Mouse (Mus musculus) ES-Bruce4 (cell line): ENCODE results near the gene Mst1. TPM values are rescaled to one million over a fixed set of nuclear protein-coding genes. Genes with fewer than 3 reads are reported as not detected.

ENCODE experiments used
- H3K27ac ChIP-seq: 2 replicates; pipeline ENCODE4 v1.5.1; 2012; ENCODE audit warnings: low read length, inconsistent platforms; ENCODE audit not compliant: insufficient read depth
- H3K27me3 ChIP-seq: 2 replicates; pipeline ENCODE4 v1.6.1; 2012; ENCODE audit warnings: mild to moderate bottlenecking, low read length, inconsistent platforms; ENCODE audit not compliant: control insufficient read depth, poor library complexity, insufficient read depth, severe bottlenecking
- H3K36me3 ChIP-seq: 2 replicates; pipeline ENCODE4 v1.6.1; 2012; ENCODE audit warnings: inconsistent platforms, mild to moderate bottlenecking, low read length, moderate library complexity; ENCODE audit not compliant: control insufficient read depth, poor library complexity, insufficient read depth, severe bottlenecking
- H3K4me1 ChIP-seq: one replicate; pipeline ENCODE4 v1.8.1; 2011; ENCODE audit warnings: low read length; ENCODE audit not compliant: control insufficient read depth, insufficient read depth
- H3K4me3 ChIP-seq: 2 replicates; pipeline ENCODE4 v1.5.1; 2011; ENCODE audit warnings: low read depth, mild to moderate bottlenecking, low read length
- H3K9ac ChIP-seq: 2 replicates; pipeline ENCODE4 v1.6.1; 2012; ENCODE audit warnings: low read depth, mild to moderate bottlenecking, inconsistent platforms; ENCODE audit not compliant: poor library complexity, severe bottlenecking
- H3K9me3 ChIP-seq: replicated peaks from 2 replicates; pipeline ENCODE4 v1.6.1; 2012; ENCODE audit warnings: mild to moderate bottlenecking, low read length, inconsistent platforms; ENCODE audit not compliant: control insufficient read depth, poor library complexity, insufficient read depth, severe bottlenecking
- CTCF ChIP-seq: IDR thresholded peaks from one replicate; pipeline ENCODE4 v1.8.1; 2011; ENCODE audit warnings: low read depth, low read length
- EP300 ChIP-seq: IDR thresholded peaks from 2 replicates; pipeline ENCODE4 v1.6.1; 2011; ENCODE audit warnings: low read depth, low read length; ENCODE audit not compliant: insufficient read depth
- POLR2A ChIP-seq: IDR thresholded peaks from one replicate; pipeline ENCODE4 v1.8.1; 2011; ENCODE audit warnings: low read length; ENCODE audit not compliant: insufficient read depth
- polyA plus RNA-seq: library from polyadenylated mRNA; stranded (reverse); fragments of >200 nt; gene quantifications from 2 replicates; pipeline ENCODE4 v1.2.4, GENCODE M21; 2011; ENCODE audit warnings: low read depth; ENCODE audit not compliant: missing spikeins, insufficient read depth, insufficient read length

The Mst1 gene
- polyA plus RNA-seq, 1 experiment = 1.2 TPM

DNA sequence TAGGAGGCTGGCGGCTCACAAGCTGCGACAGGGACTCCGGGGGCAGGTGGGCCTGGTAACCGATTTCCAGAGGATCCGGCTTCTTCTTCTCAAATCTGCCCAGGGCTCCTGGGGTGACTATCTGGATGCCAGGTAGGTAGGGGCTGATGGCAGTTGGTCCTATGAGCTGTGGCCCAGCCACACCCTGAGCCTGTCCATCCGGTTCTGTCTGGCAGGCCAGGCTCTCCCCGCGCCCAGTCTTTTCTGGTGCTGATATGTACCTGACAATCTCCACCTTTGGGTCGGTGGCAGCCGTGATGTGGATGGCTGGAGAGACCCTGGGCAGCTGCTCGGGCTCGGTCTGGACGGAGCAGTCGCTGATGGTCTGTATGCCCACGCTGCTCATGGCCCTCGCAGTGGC lies 29.9 kb downstream of the Mst1 start:
- Histone ChIP-seq H3K4me3 (peak overlapping the region; percentile 35), H3K27me3 (no peaks in the 10 kb centered on the region), H3K9ac (no peak overlapping the region), H3K9me3 (no peaks in the 10 kb centered on the region), H3K4me1 (no peaks in the 10 kb centered on the region), H3K36me3 (no peaks in the 10 kb centered on the region), H3K27ac (no peak overlapping the region)
- TF ChIP-seq POLR2A (no peak), EP300 (no peak), CTCF (no peak)

DNA sequence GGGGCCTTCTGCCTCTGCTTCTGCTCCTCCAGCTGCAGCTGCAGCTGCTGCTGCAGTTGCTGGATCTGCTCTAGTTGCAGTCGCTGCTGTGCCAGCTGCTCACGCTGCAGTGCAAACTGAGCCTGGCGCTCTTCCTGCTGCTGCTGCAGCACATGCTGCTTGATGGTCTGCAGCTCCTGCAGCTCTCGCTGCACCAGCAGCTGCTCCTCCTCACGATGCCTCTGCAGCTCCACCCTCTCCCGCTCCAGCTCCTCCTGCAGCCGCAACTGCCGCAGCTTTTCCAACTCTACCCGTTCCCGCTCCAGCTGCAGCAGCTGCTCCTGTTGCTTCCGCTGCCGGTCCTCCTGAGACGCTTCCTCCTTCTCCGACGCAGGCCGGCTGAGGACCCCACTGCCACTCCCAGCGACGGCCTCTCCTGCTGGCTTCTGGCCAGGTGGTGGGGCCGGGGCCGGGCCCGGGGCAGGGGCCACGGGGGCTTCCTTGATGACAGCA lies 30.9 kb downstream of the Mst1 start:
- H3K9ac ChIP-seq = no peak overlapping the region
- H3K27me3 ChIP-seq = no peaks in the 10 kb centered on the region
- no peaks in the 10 kb centered on the region for H3K36me3 ChIP-seq
- TF ChIP-seq EP300 = no peak
- no peak for TF ChIP-seq POLR2A
- no peak for TF ChIP-seq CTCF
- H3K4me3 ChIP-seq = no peak overlapping the region
- H3K9me3 ChIP-seq = no peaks in the 10 kb centered on the region
- H3K27ac ChIP-seq = no peak overlapping the region
- no peaks in the 10 kb centered on the region for H3K4me1 ChIP-seq

DNA sequence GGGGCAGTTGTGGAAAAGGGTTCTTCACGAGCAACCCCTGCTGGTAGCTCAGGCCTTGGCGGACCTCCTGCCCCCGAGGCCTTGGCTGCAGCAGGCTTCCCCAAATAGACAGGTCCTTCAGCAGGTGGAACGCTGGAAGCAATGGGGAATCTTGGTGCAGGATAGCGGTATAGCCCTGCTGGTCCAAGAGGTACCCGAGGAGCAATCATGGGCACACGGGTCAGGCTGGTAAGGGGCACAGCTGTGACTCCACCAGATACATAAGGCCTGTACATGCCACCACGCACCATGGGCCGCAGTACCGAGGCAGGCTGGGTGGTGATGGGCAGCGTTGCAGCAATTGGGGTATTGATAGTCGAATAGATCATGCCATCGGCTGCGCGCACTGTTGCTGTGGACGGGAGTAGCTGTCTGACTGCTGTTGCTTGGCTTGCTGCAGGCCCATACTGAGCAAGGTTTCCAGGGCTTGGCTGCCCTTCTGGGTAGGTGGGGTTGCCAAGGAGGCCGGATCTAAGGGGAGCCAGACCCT lies 31.4 kb downstream of the Mst1 start:
- H3K36me3 ChIP-seq = no peaks in the 10 kb centered on the region
- H3K27ac ChIP-seq = no peak overlapping the region

DNA sequence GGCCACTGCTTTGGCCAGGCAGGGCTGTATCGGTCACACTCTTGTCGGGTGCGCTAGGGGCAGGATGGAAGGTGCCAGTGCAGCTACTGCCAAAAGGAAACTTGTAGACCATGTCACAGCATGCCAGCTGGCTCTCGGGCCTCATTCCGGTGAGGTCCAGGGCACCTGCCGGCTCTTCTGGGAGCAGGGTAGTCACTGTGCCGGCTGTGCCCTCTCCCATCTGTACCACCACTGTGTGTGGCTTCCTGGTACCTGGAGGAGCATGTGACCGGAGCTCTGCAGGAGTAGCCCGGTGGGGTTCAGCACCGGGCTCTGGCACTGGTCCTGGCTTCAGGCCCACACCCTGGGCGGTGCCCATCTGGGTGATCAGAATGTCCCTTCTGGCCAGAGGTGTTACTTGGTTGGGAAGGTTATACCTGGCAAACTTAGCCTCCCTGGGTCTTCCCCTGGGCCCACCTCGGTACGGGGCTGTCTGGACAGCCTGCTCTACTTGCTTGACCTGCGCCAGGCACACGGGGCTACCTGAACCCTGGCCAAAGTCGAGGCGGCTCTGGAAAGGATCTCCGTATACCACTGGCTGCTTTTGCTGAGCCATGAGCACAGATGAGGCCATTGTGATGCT lies 32.6 kb downstream of the Mst1 start:
- TF ChIP-seq POLR2A (no peak), CTCF (no peak), EP300 (no peak)
- Histone ChIP-seq H3K36me3 (no peaks in the 10 kb centered on the region), H3K4me3 (no peak overlapping the region), H3K9me3 (no peaks in the 10 kb centered on the region), H3K9ac (no peak overlapping the region), H3K27me3 (no peaks in the 10 kb centered on the region), H3K27ac (no peak overlapping the region), H3K4me1 (no peaks in the 10 kb centered on the region)

More for the DNA sequence above, 31.4 kb downstream of the Mst1 start:
- Histone ChIP-seq H3K4me3 (no peak overlapping the region), H3K9me3 (no peaks in the 10 kb centered on the region), H3K4me1 (no peaks in the 10 kb centered on the region), H3K27me3 (no peaks in the 10 kb centered on the region), H3K9ac (no peak overlapping the region)
- TF ChIP-seq EP300 (no peak), CTCF (no peak), POLR2A (no peak)

DNA sequence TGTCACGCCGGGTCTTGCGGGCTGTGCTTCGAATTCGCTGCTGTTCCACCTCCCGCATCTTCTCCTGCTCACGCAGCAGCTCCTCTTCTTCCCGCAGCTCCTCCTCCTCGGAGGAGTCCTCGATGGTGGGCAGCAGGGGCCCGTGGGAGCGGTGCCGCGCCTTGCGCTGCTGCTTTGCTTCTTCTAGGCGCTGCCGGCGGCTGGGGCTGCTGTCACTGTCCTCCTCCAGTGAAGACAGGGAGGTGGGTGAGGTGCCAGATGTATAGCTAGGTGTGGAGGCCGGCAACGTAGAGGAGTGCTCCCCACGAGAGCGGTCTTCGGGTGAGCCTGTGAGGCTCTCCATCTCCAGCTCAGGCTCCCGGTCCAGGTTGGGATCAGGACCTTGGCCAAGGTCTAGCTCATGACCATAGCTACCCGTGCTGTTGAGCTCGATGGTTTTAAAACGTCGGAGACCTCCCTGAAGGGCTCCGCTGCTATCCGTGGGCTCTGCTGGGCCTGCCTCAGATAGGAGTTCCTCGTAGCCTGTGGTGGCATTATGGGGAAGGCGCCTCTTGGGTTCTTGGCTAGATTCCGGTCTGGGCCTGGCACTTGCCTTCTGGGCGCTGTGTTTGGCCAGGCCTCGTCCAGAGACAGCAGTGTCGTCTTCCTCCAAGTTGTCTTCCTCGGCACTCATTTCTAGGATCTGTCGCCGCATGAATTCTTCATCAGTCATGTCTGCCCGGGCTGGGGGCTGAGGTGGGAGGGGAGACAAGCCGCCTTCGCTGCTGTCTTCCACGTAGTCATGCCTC lies 35.2 kb downstream of the Mst1 start:
- H3K36me3 ChIP-seq = no peaks in the 10 kb centered on the region
- no peak overlapping the region for H3K9ac ChIP-seq
- TF ChIP-seq CTCF = no peak
- no peak for TF ChIP-seq EP300
- TF ChIP-seq POLR2A = no peak
- peak overlapping the region; percentile 6 for H3K4me3 ChIP-seq
- no peak overlapping the region for H3K27ac ChIP-seq
- no peaks in the 10 kb centered on the region for H3K27me3 ChIP-seq
- no peaks in the 10 kb centered on the region for H3K4me1 ChIP-seq
- no peaks in the 10 kb centered on the region for H3K9me3 ChIP-seq

DNA sequence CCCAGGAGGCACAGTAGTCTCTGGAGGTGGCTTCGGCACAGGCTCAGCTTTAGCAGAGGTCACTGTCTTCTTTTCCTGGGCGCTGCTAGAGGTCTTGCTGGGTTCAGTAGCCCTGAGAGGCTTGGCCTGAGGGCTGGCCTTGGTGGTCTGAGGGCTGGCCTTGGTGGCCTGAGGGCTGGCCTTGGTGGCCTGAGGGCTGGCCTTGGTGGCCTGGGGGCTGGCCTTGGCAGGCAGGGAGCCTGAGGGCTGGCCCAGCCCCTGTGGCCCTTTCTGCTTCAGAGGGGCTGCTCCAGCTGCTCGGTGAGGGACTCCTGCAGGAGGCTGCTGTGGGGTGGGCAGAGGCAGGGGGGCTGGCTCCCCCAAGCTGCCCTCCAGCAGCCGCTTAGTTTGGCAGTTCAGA lies 36.9 kb downstream of the Mst1 start:
- Histone ChIP-seq H3K4me3 (no peak overlapping the region), H3K4me1 (no peaks in the 10 kb centered on the region), H3K27ac (no peak overlapping the region)

More for the DNA sequence above, 36.9 kb downstream of the Mst1 start:
- Histone ChIP-seq H3K9me3 (no peaks in the 10 kb centered on the region), H3K36me3 (no peaks in the 10 kb centered on the region), H3K27me3 (no peaks in the 10 kb centered on the region), H3K9ac (no peak overlapping the region)
- no peak for TF ChIP-seq POLR2A
- TF ChIP-seq CTCF = no peak
- no peak for TF ChIP-seq EP300
